Mouse (Mus musculus) layer of hippocampus, adult 9-11 months (tissue): Measurements from ENCODE around the gene Ctla4.

Source experiments
- DNase-seq: peaks from one replicate; pipeline ENCODE4 v3.0.0; 2022

Ctla4 gene

GRCm38 (mm10) chr1:60935968-60936581 is 49.3 kb downstream of the Ctla4 start:
- peak; percentile 63 for DNase-seq

GRCm38 (mm10) chr1:60936963-60937711 is 50.3 kb downstream of the Ctla4 start:
- no peak for DNase-seq

- DNase-seq = no peak
Measured at GRCm38 (mm10) chr1:60938256-60938655, 51.5 kb downstream of the Ctla4 start.

- DNase-seq = no peak
Measured at GRCm38 (mm10) chr1:60938974-60939373, 52.2 kb downstream of the Ctla4 start.

DNA sequence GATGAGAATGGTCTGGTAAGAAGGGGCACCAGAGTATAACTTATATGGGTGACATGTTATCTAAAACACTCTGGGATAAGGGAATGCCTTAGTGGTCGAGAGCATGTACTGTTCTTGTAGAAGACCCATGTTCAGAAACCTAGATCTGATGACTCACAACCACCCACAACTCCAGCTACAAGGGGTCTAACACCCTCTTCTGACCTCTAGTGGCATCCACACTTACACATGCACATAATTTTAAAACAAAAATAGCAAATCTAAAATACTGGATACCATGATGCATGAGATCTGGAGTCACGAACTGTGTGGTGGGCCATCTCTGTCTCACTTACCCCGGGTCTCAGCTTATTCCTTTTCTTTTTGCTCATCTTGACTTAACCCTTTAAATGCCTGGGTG is 53.2 kb downstream of the Ctla4 start:
- no peak for DNase-seq

DNA sequence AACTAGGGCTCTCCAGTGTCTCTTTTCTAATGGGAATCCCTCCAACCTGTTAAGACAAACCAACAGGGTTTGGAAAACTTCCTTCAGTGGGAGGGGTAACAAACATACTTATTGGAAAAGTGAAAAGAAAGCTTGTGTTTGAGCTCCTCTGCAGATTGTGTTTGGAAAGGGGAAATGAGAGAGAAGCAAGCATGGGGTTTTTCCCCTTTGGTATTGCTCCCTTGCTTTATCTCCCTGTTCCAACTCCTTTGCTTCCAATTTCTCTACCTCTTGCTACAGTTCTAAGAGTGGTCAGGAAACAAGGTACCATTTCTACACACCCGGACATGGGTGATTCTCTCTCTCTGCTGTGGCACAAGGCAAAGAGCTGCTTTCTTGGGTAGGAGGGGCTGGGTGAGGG is 53.8 kb downstream of the Ctla4 start:
- DNase-seq = no peak

DNA sequence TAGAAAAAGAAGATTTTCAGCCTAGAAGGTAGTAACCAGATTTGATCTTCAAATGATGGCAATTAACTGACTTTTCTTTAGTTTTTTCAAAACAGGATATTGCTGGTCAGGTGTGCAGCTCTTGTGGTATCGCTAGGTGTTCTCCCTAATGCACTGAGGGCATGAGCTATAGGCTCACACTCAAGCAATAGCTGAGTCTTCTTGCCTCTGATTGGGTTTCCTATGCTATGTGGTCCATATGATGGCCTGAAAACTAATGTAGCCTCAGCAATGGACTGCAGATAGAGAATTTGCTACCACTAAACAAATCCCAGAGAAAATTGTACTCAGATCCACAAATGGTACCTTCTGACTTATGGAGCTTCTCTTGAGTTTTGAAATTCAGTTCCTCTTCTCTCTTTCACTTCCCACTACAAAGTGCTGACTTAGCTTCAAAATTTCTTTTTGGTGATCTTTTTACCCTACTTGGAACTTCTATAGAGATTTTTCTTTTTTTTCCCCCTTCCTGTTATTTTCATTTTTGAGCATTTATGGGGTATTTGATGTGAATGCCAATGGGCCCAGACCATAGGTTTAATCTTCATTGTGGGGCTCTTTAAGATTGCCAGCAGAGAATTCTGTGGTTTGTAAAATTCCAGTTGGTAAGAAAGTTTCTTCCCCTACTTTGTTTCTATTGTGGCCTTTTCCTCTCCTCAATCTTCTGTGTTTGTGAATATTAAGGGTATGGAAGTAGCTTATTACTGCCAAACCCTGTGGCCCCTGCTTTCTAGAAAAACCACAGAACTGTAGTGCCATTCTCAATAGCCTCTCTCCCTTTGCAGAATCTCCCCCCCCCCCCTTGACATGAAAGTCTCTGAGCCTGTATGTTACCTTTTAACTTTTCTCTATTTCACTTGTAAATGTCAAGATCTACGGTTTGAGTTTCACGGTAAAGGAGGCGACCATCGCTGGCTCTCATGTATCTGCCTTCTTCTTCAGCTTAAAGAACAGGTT is 54.6 kb downstream of the Ctla4 start:
- DNase-seq = no peak

GRCm38 (mm10) chr1:60942921-60943320 is 56.1 kb downstream of the Ctla4 start:
- no peak for DNase-seq

- DNase-seq = no peak
Measured at GRCm38 (mm10) chr1:60945633-60946401, 59.0 kb downstream of the Ctla4 start.

DNA sequence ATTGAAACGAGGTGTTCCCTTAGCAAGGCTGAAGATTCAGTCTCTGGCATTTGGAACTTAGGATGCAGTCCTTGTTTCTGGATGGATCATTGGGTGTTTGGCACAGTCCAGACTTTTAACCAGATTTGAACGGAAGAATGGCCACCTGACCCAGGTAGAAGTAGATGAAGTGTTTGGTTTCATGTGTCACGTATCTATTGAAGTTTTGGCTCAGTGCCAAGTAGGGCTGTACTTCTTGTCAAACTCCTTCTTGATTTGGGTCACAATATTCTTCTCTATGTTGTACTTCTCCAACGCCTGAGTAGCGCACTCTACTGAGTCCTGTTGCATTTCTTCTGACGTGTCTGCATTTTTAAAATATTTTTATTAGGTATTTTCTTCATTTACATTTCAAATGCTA is 61.3 kb downstream of the Ctla4 start:
- no peak for DNase-seq

DNA sequence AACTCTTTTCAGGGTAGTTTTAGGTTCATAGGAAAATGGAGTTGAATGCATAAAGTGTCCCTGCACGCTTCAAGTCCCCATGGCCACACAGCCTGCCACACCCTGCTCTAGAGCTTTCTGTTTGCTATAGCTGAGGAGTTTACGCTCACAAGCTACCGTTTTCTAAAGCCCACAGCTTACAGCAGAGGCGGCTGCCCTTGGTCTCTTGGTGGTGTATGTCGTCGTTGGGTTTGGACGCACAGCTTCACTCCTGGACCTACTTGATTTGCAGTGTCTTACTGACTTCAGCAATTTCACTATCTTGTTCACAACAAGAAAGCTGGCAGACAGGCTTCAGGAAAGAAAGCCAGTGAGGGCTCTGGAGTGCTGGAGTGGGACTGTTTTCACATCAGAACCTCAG is 66.2 kb downstream of the Ctla4 start:
- DNase-seq = no peak

DNA sequence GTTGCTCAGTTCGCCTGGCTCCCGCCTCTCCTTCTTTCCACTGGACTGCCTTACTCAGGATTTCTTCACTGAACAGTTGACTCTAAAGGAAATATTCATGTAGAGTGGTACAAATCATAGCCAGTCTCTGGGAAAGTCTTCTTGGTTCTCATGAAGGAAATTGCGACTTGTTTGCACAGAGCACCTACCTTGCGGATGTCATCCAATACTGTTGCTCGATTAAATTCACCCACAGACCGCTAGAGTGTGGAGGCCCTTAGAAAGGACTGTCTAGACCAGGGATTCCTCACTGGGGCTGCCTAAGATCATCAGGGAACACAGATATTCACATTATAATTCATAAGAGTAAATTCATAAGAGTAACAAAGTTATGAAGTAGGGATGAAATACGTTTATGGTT is 66.9 kb downstream of the Ctla4 start:
- no peak for DNase-seq

- no peak for DNase-seq
Measured at GRCm38 (mm10) chr1:60954759-60955158, 68.0 kb downstream of the Ctla4 start.

- no peak for DNase-seq
Measured at GRCm38 (mm10) chr1:60955186-60955585, 68.4 kb downstream of the Ctla4 start.

- no peak for DNase-seq
Measured at GRCm38 (mm10) chr1:60956196-60956595, 69.4 kb downstream of the Ctla4 start.

DNA sequence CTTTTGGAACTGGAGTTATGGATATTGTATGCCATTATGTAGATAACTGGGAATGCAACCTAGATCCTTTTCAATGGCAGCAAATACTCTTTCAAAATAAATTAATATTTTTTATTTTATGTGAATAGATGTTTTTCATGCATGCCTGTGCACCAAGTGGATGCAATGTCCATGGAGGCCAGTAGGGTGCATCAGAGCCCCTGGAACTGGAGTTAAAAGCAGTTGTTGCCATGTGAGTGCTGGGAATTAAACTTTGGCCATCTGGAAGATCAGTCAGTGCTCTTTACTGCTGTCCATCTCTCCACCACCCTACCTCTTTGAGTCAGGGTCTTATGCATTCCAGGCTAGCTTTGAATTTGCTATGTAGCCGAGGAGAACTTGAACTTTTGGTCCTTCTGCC is 71.5 kb downstream of the Ctla4 start:
- DNase-seq = no peak

- no peak for DNase-seq
Measured at GRCm38 (mm10) chr1:60959246-60959645, 72.4 kb downstream of the Ctla4 start.

DNA sequence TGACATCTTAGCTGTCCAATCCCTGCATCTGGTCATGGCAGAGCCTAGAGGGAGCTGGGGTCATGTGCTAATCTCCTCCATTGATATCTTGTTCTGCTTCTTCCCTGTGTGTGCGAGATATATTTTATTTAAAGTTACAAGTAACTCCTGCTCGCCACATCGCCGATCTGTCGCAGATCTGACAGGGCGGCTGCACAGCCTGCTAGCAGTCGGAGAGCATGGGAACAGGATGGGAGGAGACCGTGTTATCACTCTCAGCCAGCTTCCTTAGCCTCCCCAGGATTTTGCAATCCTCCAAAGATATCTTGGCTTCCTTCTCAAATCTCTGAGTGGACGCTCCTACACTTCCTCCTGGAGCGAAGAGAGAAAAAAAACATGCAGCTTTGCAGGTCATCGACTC is 73.7 kb downstream of the Ctla4 start:
- peak; percentile 35 for DNase-seq

DNA sequence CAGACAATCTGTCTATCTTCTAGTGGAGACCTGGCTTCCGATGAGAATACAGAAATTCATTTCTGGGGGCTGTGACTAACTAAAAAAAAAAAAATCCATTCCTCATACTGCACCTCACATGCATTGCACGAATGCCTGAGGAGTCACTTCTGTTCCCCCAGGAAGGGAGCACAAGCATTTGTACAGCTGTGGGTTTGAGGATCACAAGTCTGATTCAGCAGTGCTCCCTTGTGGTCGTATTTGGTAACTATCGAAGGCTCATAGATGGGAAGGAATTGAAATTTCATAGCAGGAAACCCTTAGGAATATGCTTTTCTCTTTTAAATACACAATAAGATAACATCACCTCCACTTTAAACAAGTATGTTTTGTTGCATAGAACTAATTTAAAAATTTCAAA is 74.3 kb downstream of the Ctla4 start:
- DNase-seq = peak; percentile 60

DNA sequence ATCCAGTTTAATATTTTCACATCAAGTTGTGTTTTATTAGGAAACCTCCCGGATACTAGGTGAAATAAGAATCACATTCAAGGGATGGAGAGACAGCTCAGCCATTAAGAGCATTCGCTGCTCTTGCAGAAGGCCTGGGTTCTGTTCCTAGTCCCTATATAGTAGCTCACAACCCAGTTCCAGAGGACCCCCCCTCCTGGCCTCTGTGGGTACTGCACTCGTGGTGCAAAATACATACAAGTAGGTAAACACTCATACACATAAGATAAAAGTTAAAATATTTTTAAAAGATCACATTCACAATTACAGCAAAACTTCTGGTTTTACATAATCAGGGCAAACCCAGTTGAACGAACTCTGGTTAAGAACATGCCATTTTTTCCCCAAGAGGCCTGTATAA is 75.3 kb downstream of the Ctla4 start:
- DNase-seq = no peak
